Mouse (Mus musculus) T-helper 1 cell (primary cell): ENCODE data around the gene Sox15.

Experiments used
- in situ Hi-C: fragments of 300-600 bp; cut with MboI, MseI; formaldehyde crosslinking; loops from one replicate; pipeline ENCODE4 v1.15.1; 2025; ENCODE audit warnings: high pct_unique_total_duplicates

Gene Sox15

GRCm38 (mm10) chr11:69633128-69633866 is 21.8 kb upstream of the Sox15 start:
- in situ Hi-C loops = no loop called here

GRCm38 (mm10) chr11:69635471-69635870 is 19.6 kb upstream of the Sox15 start:
- in situ Hi-C loops = no loop called here

GRCm38 (mm10) chr11:69645860-69646259 is 9.3 kb upstream of the Sox15 start:
- in situ Hi-C loops = no loop called here

GRCm38 (mm10) chr11:69653399-69653798 is 1.7 kb upstream of the Sox15 start:
- in situ Hi-C loops = no loop called here

GRCm38 (mm10) chr11:69654760-69655159 is 354 bp upstream of the Sox15 start:
- in situ Hi-C loops = no loop called here

- in situ Hi-C loops = no loop called here
Observed at GRCm38 (mm10) chr11:69656065-69656455, 946 bp downstream of the Sox15 start.

GRCm38 (mm10) chr11:69656617-69657461 is 1.7 kb downstream of the Sox15 start:
- in situ Hi-C loops = no loop called here

GRCm38 (mm10) chr11:69657462-69657881 is 2.4 kb downstream of the Sox15 start:
- in situ Hi-C loops = no loop called here

- in situ Hi-C loops = no loop called here
Observed at GRCm38 (mm10) chr11:69661221-69661881, 6.2 kb downstream of the Sox15 start.

GRCm38 (mm10) chr11:69662213-69662966 is 7.3 kb downstream of the Sox15 start, which contains the start of gene Mpdu1:
Gene Mpdu1, minus strand, starts transcription at chr11:69662642.
- in situ Hi-C loops = no loop called here

GRCm38 (mm10) chr11:69662967-69663671 is 8.0 kb downstream of the Sox15 start:
- in situ Hi-C loops = no loop called here

- in situ Hi-C loops = no loop called here
Observed at GRCm38 (mm10) chr11:69663795-69664194, 8.7 kb downstream of the Sox15 start.

- in situ Hi-C loops = no loop called here
Observed at GRCm38 (mm10) chr11:69664841-69665240, 9.7 kb downstream of the Sox15 start.

- in situ Hi-C loops = no loop called here
Observed at GRCm38 (mm10) chr11:69665457-69665960, 10.4 kb downstream of the Sox15 start.

GRCm38 (mm10) chr11:69665961-69666664 is 11.0 kb downstream of the Sox15 start, which contains the start of gene Cd68:
Gene Cd68, minus strand, starts transcription at chr11:69666153.
- in situ Hi-C loops = no loop called here

- in situ Hi-C loops = no loop called here
Observed at GRCm38 (mm10) chr11:69666665-69667005, 11.5 kb downstream of the Sox15 start.

GRCm38 (mm10) chr11:69670786-69671725 is 15.9 kb downstream of the Sox15 start:
- in situ Hi-C loops = loop anchor here (5.0 kb wide), 1 partner anchor 89 kb away; the partner anchor contains the start of genes Trp53 and Wrap53

- in situ Hi-C loops = loop anchor here (5.0 kb wide), 1 partner anchor 89 kb away; the partner anchor contains the start of genes Trp53 and Wrap53
Observed at GRCm38 (mm10) chr11:69671726-69672124, 16.6 kb downstream of the Sox15 start.
